Mouse (Mus musculus) left cerebral cortex, postnatal 25 days (tissue): ENCODE measurements around the gene Mutyh. TPM values are rescaled to one million over a fixed set of nuclear protein-coding genes. Genes with fewer than 3 reads are reported as not detected.
"Not testable (repeated sequence)": the region's sequence is repeated elsewhere in the genome, so short reads cannot be mapped to it uniquely, and the experiment has no call there.

Experiments used
- DNase-seq, 2 experiments: peaks; one replicate each; pipeline ENCODE4 v3.0.0; 2022; ENCODE audit warnings: low spot score in 2 of 2, mixed read lengths in 1 of 2
- intact Hi-C: fragments of 180-260 bp; cut with DNase I; formaldehyde crosslinking; loops from one replicate; pipeline ENCODE4 v1.15.1; 2025
- total RNA-seq, 2 experiments: library from RNA; stranded (reverse); gene quantifications; 2 replicates each; pipeline ENCODE4 v1.2.3; 2021

Gene Mutyh
- total RNA-seq, 2 experiments from 2014 or later: 2.2 to 3.0 TPM

DNA sequence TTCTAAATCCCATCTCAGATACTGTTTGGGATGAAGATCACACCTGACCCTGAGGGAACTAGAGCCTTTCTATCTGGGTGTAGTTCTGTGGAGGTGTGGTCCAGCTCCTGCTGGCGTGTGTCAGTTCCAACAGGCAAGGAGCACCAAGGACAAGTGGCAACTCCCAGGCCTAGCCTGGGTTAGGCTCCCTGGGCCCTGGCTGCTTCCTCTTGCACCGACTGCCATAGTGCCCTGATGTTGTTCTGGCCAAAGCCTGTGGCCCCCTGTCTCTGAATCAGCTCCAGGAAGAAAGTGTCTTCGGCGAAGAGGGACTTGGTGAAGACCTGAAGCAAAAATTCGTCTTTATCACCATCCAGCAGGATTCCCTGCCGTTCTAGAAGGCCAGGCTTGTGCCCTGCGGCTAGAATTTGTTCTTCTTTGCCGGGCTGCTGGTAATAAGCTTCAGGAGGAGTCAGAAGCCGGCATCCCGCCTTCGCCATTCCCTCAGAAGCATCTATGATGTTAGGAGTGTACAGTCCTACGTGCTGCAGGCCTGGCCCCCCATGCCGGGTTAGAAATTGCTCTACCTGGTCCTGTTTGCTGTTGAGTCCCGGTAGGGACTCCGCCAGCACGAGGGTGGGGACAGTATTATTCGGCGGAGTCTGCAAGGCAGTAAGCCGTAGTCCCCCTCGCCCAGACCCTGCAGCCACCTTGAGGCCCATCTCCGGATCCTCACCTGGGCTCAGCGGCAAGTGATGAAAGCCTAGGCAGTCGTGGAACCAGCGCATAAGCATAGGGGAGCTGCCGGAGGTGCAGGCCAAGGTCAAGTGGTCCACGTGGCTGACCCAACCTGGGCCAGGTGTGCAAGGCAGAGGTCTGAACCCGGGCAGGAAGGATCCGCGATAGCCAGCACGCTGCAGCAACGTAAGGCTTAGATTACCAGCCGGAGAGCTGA is 12.7 kb downstream of the Mutyh start:
- no peak for DNase-seq
- intact Hi-C loops: loop anchor here (10.0 kb wide), 1 partner anchor 325 kb away; no protein-coding TSS in a partner anchor

GRCm38 (mm10) chr4:116820902-116821693 is 13.6 kb downstream of the Mutyh start:
- peak; percentile 23 to 37 for DNase-seq
- intact Hi-C loops: loop anchor here (10.0 kb wide), 1 partner anchor 324 kb away; no protein-coding TSS in a partner anchor

DNA sequence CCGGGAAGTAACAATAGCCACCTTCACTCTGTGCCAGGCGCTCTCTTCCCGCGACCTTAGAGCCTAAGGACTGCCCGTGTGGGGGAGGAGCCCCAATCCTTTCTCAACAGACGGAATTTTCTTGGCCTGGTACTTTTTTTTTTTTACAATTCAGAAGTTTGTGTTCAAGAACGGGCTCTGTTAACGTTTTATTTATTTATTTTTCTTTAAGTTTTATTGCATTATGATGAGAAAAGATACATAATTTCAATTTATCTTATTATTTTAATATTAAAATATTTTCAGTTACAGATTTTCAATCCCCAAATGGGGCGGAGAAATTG is 14.1 kb downstream of the Mutyh start, which contains the start of gene Hpdl:
Hpdl (minus strand) TSS at position 14 of the 323 bp plus-strand sequence.
- DNase-seq: no peak
- intact Hi-C loops: loop anchor here (10.0 kb wide), 1 partner anchor 323 kb away; no protein-coding TSS in a partner anchor

DNA sequence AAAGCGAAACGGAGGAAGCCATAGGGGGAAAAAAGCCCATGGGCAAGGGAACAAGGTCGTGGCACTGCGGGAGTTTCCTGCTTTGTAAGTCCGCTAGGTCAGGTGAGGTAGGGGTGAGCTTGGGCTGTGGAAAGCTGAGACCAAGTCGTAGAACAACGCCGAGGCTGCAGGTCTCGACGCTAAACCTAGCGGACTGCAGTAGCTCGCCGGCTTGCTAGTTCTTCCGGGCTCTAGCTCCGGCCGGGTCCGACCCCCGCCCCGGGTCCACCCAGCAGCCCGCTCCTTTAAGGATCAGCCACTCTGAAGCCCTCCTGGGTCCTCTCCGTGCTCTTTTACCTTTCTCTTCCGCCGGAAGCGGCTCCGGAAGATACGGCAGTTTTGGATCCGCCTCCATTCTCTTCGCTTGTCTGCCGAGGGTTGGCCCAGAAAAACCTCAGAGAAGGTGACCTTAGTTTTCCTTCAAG is 17.1 kb downstream of the Mutyh start:
- intact Hi-C loops: loop anchor here (10.0 kb wide), 1 partner anchor 320 kb away; no protein-coding TSS in a partner anchor
- peak; percentile 81 to 84 for DNase-seq

DNA sequence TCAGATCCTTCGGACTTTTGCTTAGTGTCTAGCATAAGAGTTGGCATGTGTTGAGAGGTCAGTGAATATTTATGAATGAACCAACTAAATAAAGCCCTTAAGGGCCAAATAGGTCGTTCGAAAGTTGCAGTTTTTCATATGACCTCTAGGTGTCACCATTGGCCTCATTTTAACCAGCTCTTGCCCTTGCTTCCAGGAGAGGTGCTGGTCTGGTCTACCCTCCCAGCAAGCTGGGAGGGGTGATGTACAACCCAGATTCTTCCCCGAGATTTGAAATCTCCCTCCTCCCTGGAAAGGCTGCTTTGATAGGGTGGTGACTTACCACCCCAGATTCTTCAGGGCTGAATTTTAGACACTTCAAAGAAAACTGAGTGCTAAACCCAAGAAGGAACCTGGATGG is 20.3 kb downstream of the Mutyh start:
- DNase-seq: peak; percentile 35 to 59

GRCm38 (mm10) chr4:116829364-116830069 is 22.0 kb downstream of the Mutyh start:
- no peak for DNase-seq
- intact Hi-C loops: loop anchor here (10.0 kb wide), 1 partner anchor 315 kb away; no protein-coding TSS in a partner anchor

More for the DNA sequence above, 20.3 kb downstream of the Mutyh start:
- intact Hi-C loops: loop anchor here (1.0 to 10.0 kb wide), 3 partner anchors 49 to 317 kb away; partner anchors contain the start of gene Zswim5

DNA sequence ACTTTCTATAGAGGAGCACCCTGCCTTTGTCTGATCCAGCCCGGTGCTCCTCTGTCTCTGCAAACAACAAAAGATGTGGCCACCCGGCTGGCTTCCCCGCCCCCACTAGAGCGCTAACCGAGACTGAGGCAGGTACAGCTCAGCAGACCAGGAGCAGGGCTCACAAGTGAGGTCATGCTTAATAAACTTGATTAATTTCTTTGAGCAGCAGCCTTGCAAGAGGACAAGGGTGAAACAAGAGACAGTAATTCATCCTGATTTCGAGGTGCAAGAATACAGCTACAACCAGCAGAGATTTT is 22.5 kb downstream of the Mutyh start:
- DNase-seq: no peak
- intact Hi-C loops: no loop called here

- no peak for DNase-seq
- intact Hi-C loops: no loop called here
These were observed 31.5 kb downstream of the Mutyh start for GRCm38 (mm10) chr4:116838999-116839398.

GRCm38 (mm10) chr4:116840096-116840495 is 32.6 kb downstream of the Mutyh start:
- intact Hi-C loops, DNase-seq: not testable (repeated sequence)

DNA sequence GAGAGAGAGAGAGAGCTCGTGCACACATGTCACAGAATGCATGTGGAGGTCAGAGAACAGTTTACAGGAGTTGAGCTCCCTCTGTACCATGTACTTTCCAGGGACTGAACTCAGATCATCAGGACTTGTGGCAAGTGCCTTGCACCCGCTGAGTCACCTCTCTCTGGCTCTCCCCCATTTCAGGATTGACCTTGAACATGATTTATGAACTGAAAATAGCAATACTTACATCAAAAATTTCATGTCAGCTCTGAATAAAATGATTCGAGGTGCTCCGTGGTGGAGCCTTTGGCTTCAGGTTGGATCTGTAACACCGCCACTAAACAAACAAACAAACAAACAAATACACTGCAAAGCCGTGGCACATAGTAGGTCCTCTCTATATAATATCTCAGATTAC is 33.3 kb downstream of the Mutyh start:
- intact Hi-C loops: no loop called here
- DNase-seq: no peak

DNA sequence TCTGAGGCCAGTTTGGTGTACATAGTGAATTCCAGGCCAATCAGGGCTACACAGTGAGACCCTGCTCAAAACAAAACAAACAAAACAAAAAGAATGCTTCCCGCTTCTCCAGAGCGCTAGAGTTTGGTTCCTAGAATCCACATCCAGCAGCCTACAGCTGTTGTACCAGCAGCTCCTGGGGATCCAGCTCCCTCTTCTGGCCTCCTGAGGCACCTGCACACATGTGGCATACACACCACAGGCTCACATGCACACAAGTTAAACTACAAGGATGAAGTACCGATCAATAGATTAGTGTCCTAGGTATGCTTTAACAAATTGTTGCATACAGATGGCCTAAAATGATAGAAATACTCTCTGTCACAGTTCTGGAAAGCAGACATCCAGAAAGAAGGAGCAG is 36.8 kb downstream of the Mutyh start:
- intact Hi-C loops: no loop called here
- no peak for DNase-seq

- intact Hi-C loops: no loop called here
- no peak for DNase-seq
These were observed 42.4 kb downstream of the Mutyh start for GRCm38 (mm10) chr4:116849901-116850300.

DNA sequence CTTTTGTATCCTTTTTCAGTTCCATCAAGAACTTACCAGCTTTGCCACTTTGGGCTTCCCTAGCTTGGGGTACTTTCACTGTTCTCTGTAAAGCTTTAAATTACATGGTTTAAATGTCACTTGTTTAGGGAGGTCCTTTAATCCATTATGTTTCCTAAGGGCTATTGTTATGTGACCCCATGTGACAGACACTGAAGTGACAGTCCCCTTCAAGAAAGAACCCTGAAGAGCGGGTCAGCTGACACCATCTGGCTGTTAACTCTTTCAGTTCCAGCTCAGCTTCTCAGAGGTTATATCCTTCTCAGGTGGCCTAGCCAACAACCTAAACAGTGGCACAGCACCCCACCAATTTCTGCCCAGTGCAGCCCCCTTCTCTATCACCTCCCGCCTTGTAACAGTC is 46.8 kb downstream of the Mutyh start:
- no peak for DNase-seq
- intact Hi-C loops: no loop called here

DNA sequence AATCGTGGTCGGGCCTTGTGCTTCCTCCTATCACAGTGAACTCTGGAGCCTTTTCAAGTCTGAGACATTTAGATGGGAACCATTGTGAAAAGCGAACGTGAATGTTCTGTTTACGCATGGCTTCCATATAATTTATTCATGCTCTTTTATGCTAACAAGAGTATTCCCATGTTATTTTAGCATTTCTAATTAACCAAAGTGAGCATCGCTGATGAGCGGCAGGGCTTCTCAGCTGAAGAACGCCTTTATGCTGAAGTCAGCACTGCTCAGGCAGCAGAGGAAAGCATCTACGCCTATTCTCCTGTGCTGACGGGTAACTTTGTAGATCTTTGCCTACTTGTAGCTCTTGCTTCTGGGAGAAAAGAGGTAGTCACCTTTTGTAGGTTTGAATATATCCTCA is 49.7 kb downstream of the Mutyh start:
- intact Hi-C loops: no loop called here
- DNase-seq: no peak

DNA sequence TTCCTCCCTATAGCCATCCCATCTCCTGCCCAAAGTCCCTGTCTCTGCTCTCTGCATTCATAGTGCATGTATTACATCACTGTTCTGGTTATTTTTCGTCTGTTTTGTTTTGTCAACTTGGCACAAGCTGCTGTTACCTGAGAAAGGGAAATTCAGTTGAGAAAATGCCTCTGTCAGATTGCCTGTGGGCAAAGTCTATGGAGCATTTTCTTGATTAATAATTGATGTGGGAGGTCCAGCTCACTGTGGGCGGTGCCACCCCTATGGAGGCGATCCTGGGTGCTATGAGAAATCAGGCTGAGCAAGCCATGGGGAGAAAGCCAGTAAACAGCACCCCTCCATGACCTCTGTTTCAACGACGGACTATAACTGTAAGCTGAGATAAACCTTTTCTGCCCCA is 52.2 kb downstream of the Mutyh start:
- no peak for DNase-seq
- intact Hi-C loops: no loop called here

DNA sequence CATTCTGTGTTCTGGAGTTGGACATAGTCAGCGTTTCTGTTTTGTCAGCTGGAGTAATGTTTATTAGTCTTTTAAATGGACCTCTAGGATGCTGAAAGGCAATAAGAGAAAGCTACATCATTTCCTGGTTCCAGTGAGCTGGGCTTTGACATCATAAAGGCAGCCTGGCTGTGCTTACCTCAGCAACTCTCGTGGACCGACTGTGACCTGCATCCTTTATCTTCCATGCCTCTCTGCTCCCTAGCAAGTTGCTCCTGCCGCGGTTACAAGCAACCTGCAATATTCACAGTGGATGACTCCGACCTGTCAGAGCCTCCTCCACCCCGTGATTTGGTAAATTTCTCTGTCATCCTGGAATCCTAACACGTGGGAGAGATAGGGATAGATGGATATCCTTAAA is 54.5 kb downstream of the Mutyh start:
- intact Hi-C loops: no loop called here
- DNase-seq: no peak
